Mouse (Mus musculus) retina, postnatal 1 day (tissue): ENCODE measurements at regions not wholly inside any gene's neighbourhood (a gene's known extent, or its start where the extent isn't known, plus 50 kb on each side); places are given as distances from the start of the nearest gene placed in this dataset.

Experiments used
- DNase-seq: peaks from one replicate; pipeline ENCODE4 v3.0.0-alpha.2; 2012

GRCm38 (mm10) chr9:33238846-33239245 lies 602.8 kb downstream of the Ets1 start:
- DNase-seq, result no peak

GRCm38 (mm10) chr9:33240506-33240905 lies 604.5 kb downstream of the Ets1 start:
- no peak for DNase-seq

- no peak for DNase-seq
Observed at GRCm38 (mm10) chr9:33240914-33241635, 605.1 kb downstream of the Ets1 start.

- peak; percentile 71 for DNase-seq
Observed at GRCm38 (mm10) chr9:33246932-33247331, 610.9 kb downstream of the Ets1 start.

GRCm38 (mm10) chr9:33258241-33258640 lies 622.2 kb downstream of the Ets1 start:
- peak; percentile 71 for DNase-seq

GRCm38 (mm10) chr9:33260171-33260570 lies 624.1 kb downstream of the Ets1 start:
- DNase-seq, result peak; percentile 68

- DNase-seq, result peak; percentile 72
Observed at GRCm38 (mm10) chr9:33289381-33289780, 653.4 kb downstream of the Ets1 start.

- no peak for DNase-seq
Observed at GRCm38 (mm10) chr9:33292116-33292515, 656.1 kb downstream of the Ets1 start.

GRCm38 (mm10) chr9:33295925-33296324 lies 659.9 kb downstream of the Ets1 start:
- no peak for DNase-seq

GRCm38 (mm10) chr9:33319525-33320025 lies 683.6 kb downstream of the Ets1 start:
- no peak for DNase-seq

GRCm38 (mm10) chr9:33327722-33328121 lies 691.7 kb downstream of the Ets1 start:
- no peak for DNase-seq

- no peak for DNase-seq
Observed at GRCm38 (mm10) chr9:33350258-33350657, 714.2 kb downstream of the Ets1 start.

GRCm38 (mm10) chr9:33356621-33357020 lies 720.6 kb downstream of the Ets1 start:
- no peak for DNase-seq

GRCm38 (mm10) chr9:33360966-33361365 lies 724.9 kb downstream of the Ets1 start:
- DNase-seq, result no peak

GRCm38 (mm10) chr9:33389170-33389569 lies 753.1 kb downstream of the Ets1 start:
- no peak for DNase-seq

GRCm38 (mm10) chr9:33404691-33405090 lies 768.7 kb downstream of the Ets1 start:
- DNase-seq, result no peak

- DNase-seq, result no peak
Observed at GRCm38 (mm10) chr9:33407517-33407916, 771.5 kb downstream of the Ets1 start.

- DNase-seq, result no peak
Observed at GRCm38 (mm10) chr9:33423781-33424180, 787.8 kb downstream of the Ets1 start.

GRCm38 (mm10) chr9:33436459-33436858 lies 800.4 kb downstream of the Ets1 start:
- DNase-seq, result no peak

- DNase-seq, result no peak
Observed at GRCm38 (mm10) chr9:33442266-33442665, 806.2 kb downstream of the Ets1 start.

- no peak for DNase-seq
Observed at GRCm38 (mm10) chr9:33445902-33446301, 809.9 kb downstream of the Ets1 start.

GRCm38 (mm10) chr9:33475106-33475505 lies 839.1 kb downstream of the Ets1 start:
- no peak for DNase-seq

GRCm38 (mm10) chr9:33482845-33483540 lies 847.0 kb downstream of the Ets1 start:
- no peak for DNase-seq

GRCm38 (mm10) chr9:33483541-33483846 lies 847.5 kb downstream of the Ets1 start:
- DNase-seq, result no peak
